Mouse (Mus musculus) E14TG2a.4 (cell line): Measurements from ENCODE around the gene Kpna2.

Experiments
- CTCF ChIP-seq: conservative IDR thresholded peaks from 2 replicates; pipeline ENCODE4 v1.5.1; 2014; ENCODE audit warnings: low read length
- NANOG ChIP-seq: IDR thresholded peaks from 2 replicates; pipeline ENCODE4 v1.6.1; 2014; ENCODE audit warnings: borderline replicate concordance, low read length, mixed read lengths
- POU5F1 ChIP-seq: IDR thresholded peaks from 2 replicates; pipeline ENCODE4 v1.6.1; 2014; ENCODE audit warnings: low read length, borderline replicate concordance

DNA sequence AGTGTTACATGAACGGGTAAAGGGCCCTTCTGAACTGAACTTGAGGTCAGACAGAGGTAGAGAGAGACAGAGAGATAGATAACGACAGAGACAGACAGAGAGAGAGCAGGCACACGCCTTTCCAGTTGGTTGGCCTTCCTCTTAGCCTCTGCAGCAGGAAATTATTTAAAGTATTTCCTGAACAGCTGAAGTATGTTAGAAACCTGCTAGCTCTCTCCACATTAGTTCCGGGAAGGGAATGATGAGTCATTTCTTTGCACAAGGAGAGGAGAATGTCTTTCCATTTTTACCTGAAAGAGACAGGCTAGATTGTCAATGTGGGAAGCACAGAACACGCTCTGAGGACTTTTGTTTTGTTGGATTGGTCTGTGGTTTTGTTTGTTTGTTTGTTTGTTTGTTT lies 17.0 kb downstream of the Kpna2 start:
- TF ChIP-seq CTCF (no peak), POU5F1 (no peak), NANOG (no peak)
